Mouse (Mus musculus) megakaryocyte, embryonic 14.5 days (primary cell): ENCODE measurements around the gene Cldn14.

ENCODE experiments used
- FLI1 ChIP-seq: IDR thresholded peaks from 2 replicates; pipeline ENCODE4 v1.6.1; 2012; ENCODE audit warnings: low read length, inconsistent platforms, mixed read lengths
- GATA1 ChIP-seq: IDR thresholded peaks from 3 replicates; pipeline ENCODE4 v1.6.1; 2012; ENCODE audit warnings: mixed read lengths, low read length, inconsistent platforms, borderline replicate concordance

GRCm38 (mm10) chr16:93874841-93875240 is 133.8 kb downstream of the Cldn14 start:
- no peak for TF ChIP-seq FLI1
- TF ChIP-seq GATA1, result no peak
